Mouse (Mus musculus) cerebellum, adult 9-11 months (tissue): Measurements from ENCODE around the gene Nr2f1.
"Not testable (repeated sequence)": the region's sequence is repeated elsewhere in the genome, so short reads cannot be mapped to it uniquely, and the experiment has no call there.

Experiments used
- DNase-seq: peaks from one replicate; pipeline ENCODE4 v3.0.0; 2022

The Nr2f1 gene

DNA sequence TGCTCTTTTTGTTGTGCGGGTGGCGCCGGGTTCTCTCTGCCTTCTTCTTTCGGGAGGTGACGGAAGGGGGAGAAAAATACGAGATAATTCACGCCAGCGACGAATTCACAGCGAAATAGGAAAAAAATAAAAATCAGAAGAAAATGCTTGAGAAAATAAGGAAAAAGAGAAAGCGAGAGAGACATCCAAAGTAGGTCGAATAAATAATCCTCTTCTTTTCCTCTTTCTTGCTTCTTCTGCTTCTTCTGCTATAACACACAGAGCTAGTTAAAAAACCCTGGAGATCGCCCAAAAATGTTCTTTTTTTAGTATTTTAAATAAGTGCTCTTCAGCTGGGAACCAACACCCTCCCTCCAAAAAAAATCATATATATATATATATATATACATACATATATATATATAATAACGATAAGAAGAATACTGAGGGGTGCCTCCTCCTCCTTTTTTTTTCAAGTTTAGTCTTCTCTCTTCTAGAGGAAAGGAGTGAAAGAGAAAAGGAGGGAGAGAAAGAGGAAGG lies at the start of gene Nr2f1:
Gene Nr2f1 (minus strand): TSS at position 116 of the 519 bp plus-strand sequence.
- DNase-seq = no peak

- DNase-seq = no peak
Observed at GRCm38 (mm10) chr13:78221680-78222079, 22.1 kb upstream of the Nr2f1 start.

DNA sequence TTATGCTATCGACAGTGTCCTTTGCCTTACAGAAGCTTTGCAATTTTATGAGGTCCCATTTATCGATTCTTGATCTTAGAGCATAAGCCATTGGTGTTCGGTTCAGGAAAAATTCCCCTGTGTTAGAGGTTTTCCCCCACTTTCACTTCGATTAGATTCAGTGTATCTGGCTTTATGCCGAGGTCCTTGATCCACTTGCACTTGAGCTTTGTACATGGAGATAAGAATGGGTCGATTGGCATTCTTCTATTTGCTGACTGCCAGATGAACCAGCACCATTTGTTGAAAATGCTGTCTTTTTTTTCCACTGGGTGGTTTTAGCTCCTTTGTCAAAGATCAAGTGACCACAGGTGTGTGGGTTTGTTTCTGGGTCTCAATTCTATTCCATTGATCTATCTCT lies 20.7 kb upstream of the Nr2f1 start:
- not testable (repeated sequence) for DNase-seq

DNA sequence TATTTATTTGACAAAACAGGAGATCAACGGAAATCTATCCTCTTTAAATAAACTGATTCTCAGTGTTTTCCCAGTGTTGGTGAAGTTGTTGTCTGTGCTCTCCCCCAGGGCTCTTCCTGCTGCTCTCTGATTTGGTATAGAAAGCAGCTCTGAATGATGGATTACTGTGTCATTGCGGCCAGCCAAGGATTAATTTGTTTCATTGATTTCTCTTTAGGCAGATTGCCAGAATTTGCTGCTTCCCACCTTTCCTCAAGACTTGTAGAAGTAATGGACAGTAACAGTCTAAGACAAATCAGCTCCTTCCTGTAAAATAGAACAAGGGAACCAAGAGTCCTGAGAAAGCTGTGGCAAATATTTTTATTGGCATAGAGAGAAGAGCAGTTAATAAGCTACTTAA lies 15.7 kb upstream of the Nr2f1 start:
- DNase-seq = no peak

- no peak for DNase-seq
Observed at GRCm38 (mm10) chr13:78213155-78213554, 13.6 kb upstream of the Nr2f1 start.

DNA sequence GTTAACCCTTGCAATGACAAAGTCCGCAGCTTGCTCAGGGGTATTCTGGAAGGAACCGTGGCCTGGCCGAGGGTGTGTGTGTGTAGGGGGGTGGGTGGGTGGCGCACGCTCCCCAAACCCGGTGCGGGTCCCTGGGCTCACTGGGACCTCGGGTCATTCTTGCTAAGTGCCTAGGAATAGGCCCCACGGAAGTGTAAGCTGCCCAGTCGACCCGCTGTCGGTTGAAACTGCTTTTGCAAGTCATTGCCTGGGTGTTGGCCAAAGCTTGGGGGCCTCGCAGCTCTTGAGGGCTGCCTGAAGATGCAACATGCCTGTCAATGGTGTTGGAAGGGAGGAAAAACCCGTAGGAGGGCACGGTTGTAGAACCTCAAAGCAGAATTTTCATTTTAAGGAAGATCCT lies 12.6 kb upstream of the Nr2f1 start:
- DNase-seq = no peak

- DNase-seq = no peak
Observed at GRCm38 (mm10) chr13:78211231-78212010, 11.9 kb upstream of the Nr2f1 start.

- peak; percentile 30 for DNase-seq
Observed at GRCm38 (mm10) chr13:78210748-78211089, 11.2 kb upstream of the Nr2f1 start.

GRCm38 (mm10) chr13:78210029-78210747 lies 10.6 kb upstream of the Nr2f1 start:
- peak; percentile 63 for DNase-seq

GRCm38 (mm10) chr13:78209611-78210028 lies 10.1 kb upstream of the Nr2f1 start:
- DNase-seq = peak; percentile 37

- DNase-seq = no peak
Observed at GRCm38 (mm10) chr13:78208689-78209410, 9.3 kb upstream of the Nr2f1 start.

GRCm38 (mm10) chr13:78207796-78208645 lies 8.5 kb upstream of the Nr2f1 start:
- DNase-seq = no peak

DNA sequence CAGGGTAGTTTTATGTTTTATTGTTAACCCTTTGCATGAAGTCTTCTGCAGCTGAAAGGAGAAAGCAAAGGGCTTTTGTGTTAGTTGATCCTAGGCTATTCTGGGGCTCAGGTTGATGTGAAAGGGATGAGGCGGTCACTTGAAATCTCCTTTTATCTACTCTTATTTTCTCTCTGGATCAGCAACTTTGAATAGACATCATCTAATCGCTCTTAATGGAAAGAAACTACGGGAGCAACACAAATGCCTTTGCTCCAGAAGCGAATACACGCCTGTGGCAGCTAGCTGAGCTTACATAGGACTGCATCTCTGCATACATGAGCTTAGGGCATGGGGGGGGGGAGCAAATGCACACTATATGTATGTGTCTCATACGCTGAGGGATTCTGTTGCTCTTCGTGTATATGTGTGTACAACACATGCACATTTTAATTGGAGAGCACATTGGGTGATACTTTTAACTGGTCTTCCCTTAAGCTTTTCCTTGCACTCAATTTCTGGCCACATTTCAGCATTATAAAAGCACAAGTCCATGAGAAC lies 7.4 kb upstream of the Nr2f1 start:
- DNase-seq = no peak

DNA sequence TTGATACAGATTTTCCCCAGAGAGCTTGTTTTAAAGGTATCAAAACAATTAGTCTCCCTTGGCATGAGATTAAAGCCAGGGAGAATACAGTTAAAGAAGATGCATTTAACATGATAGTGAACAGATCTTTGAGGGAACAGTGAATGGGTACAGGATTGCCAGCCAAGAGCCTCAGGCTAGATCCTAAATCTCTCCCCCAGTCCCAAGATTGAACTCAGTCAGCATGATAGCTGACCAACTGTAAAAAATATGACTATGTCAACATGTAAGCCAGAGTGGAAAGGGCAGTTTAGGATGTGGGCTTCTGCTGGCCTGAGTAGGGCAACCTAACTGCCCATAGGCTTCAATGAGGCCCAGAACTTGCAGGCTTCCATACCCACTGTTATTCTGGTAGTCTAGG lies 5.9 kb upstream of the Nr2f1 start:
- no peak for DNase-seq

- DNase-seq = peak; percentile 85
Observed at GRCm38 (mm10) chr13:78203348-78204061, 3.9 kb upstream of the Nr2f1 start.

- DNase-seq = peak; percentile 75
Observed at GRCm38 (mm10) chr13:78202574-78203347, 3.2 kb upstream of the Nr2f1 start.

GRCm38 (mm10) chr13:78201871-78202565 lies 2.5 kb upstream of the Nr2f1 start:
- no peak for DNase-seq

DNA sequence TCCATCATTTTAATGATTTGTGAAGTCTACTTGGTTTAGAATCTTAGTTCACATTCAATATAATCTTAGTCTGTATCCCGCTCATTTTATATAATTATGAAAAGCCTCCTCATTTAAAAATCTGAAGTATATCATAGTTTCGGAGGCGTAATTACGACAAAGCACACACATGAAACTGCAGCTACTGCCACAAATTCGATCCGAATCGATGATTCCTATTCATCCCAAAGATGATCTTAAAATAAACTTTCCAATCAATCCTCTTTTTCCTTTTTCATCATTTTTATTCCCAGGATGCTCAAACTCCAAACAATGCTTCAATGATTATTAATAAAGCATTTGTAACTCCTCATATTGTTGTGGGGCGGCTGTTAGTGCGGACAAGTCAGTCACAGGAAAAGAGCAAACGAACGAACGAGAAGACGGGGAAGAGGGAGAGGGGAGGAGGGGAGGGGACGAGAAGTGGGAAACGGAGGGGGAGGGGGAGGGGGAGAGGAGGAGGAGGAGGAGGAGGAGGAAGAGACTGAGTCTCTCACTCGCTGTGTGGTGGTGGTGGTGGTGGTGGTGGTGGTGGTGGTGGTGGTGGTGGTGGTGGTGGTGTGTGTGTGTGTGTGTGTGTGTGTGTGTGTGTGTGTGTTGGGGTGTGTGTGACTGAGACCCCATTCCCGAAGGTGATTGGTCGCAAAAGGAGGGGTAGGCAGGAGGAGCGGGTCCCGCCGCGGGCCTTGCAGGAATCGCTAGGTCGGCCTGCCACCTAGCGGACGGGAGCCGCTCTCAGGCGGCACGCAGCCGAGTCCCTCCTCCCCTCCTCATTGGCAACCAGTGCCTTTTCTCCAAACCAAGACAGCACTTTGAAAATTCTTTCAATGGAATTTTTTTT lies 1.7 kb upstream of the Nr2f1 start:
- peak; percentile 96 for DNase-seq

GRCm38 (mm10) chr13:78200407-78200806 lies 850 bp upstream of the Nr2f1 start:
- DNase-seq = peak; percentile 85
